Mouse (Mus musculus): ENCODE results near the gene Gm21149.
"Not testable (repeated sequence)": the region's sequence is repeated elsewhere in the genome, so short reads cannot be mapped to it uniquely, and the experiment has no call there.

GRCm38 (mm10) chr5:15490934-15491333 is 14.6 kb upstream of the Gm21149 start:
- not testable (repeated sequence) for TF ChIP-seq POLR2A (IDR thresholded peaks at IDR 0.05; ENCODE audit: borderline replicate concordance, control insufficient read depth, low read depth, low read length); CTCF (IDR thresholded peaks at IDR 0.05; ENCODE audit: control insufficient read depth, insufficient read depth, low read length)
